Mouse (Mus musculus): Measurements from ENCODE around the gene Oser1. TPM values are rescaled to one million over a fixed set of nuclear protein-coding genes. Genes with fewer than 3 reads are reported as not detected.
A peak's percentile ranks its signal among the peaks of the same experiment; 100 is the strongest.

The Oser1 gene
- polyA plus RNA-seq, 1 experiment from 2014 or later: 56.8 TPM

- H3K9me3 ChIP-seq (ENCODE audit: control insufficient read depth, low read length): no peaks in the 10 kb centered on the region
- H3K27me3 ChIP-seq (ENCODE audit: control insufficient read depth, insufficient read depth, low read length): peaks cover 4% of the 10 kb centered on the region; the same call in 1 of the 2 replicates
- no peak overlapping the region for H3K9ac ChIP-seq (ENCODE audit: low read length)
- no peaks in the 10 kb centered on the region for H3K36me3 ChIP-seq (ENCODE audit: control insufficient read depth, insufficient read depth, low read length)
- no peak overlapping the region for H3K4me3 ChIP-seq (ENCODE audit: control insufficient read depth in 1 of 2, insufficient read depth in 1 of 2, low read depth in 1 of 2, low read length in 2 of 2)
- H3K4me2 ChIP-seq (ENCODE audit: low read length): peak overlapping the region; percentile 43
- 23% methylated on average over 10 of the region's 10 CpGs for WGBS
- no peak overlapping the region for H3K27ac ChIP-seq (replicated peaks in 1 of 2; ENCODE audit: control insufficient read depth in 1 of 2, insufficient read depth in 1 of 2, low read depth in 2 of 2, low read length in 2 of 2)
- peaks cover 23 to 25% of the 10 kb centered on the region in 2 experiments for H3K4me1 ChIP-seq (ENCODE audit: control insufficient read depth in 2 of 2, insufficient read depth in 2 of 2, low read length in 2 of 2)
- ATAC-seq (ENCODE audit: insufficient number of reproducible peaks, insufficient read depth, low FRiP score, low read depth): no peak
Measured at GRCm38 (mm10) chr2:163459380-163459779, 34.9 kb upstream of the Oser1 start.

- WGBS: 33% methylated on average over 27 of the region's 27 CpGs
- no peak for ATAC-seq (ENCODE audit: insufficient number of reproducible peaks, insufficient read depth, low FRiP score, low read depth)
- no peak overlapping the region for H3K9ac ChIP-seq (ENCODE audit: low read length)
- no peaks in the 10 kb centered on the region for H3K36me3 ChIP-seq (ENCODE audit: control insufficient read depth, insufficient read depth, low read length)
- peaks cover 16 to 21% of the 10 kb centered on the region in 2 experiments for H3K4me1 ChIP-seq (ENCODE audit: control insufficient read depth in 2 of 2, insufficient read depth in 2 of 2, low read length in 2 of 2)
- H3K4me3 ChIP-seq (ENCODE audit: control insufficient read depth in 1 of 2, insufficient read depth in 1 of 2, low read depth in 1 of 2, low read length in 2 of 2): no peak overlapping the region
- H3K9me3 ChIP-seq (ENCODE audit: control insufficient read depth, low read length): no peaks in the 10 kb centered on the region
- H3K27ac ChIP-seq (replicated peaks in 1 of 2; ENCODE audit: control insufficient read depth in 1 of 2, insufficient read depth in 1 of 2, low read depth in 2 of 2, low read length in 2 of 2): no peak overlapping the region
- peak overlapping the region; percentile 43 for H3K4me2 ChIP-seq (ENCODE audit: low read length)
- H3K27me3 ChIP-seq (ENCODE audit: control insufficient read depth, insufficient read depth, low read length): peaks cover 4% of the 10 kb centered on the region; the same call in 1 of the 2 replicates
Measured at GRCm38 (mm10) chr2:163458539-163459265, 34.2 kb upstream of the Oser1 start.

GRCm38 (mm10) chr2:163453378-163453777 is 28.9 kb upstream of the Oser1 start:
- Histone ChIP-seq H3K27ac (replicated peaks in 1 of 2; ENCODE audit: control insufficient read depth in 1 of 2, insufficient read depth in 1 of 2, low read depth in 2 of 2, low read length in 2 of 2) (no peak overlapping the region), H3K9ac (ENCODE audit: low read length) (no peak overlapping the region), H3K36me3 (ENCODE audit: control insufficient read depth, insufficient read depth, low read length) (no peaks in the 10 kb centered on the region), H3K4me2 (ENCODE audit: low read length) (no peak overlapping the region), H3K4me1 (ENCODE audit: control insufficient read depth in 2 of 2, insufficient read depth in 2 of 2, low read length in 2 of 2) (peaks cover 0 to under 1% of the 10 kb centered on the region in 2 experiments; a peak in 1 of 4 replicates), H3K27me3 (ENCODE audit: control insufficient read depth, insufficient read depth, low read length) (no peaks in the 10 kb centered on the region; the same call in 1 of the 2 replicates), H3K4me3 (ENCODE audit: control insufficient read depth in 1 of 2, insufficient read depth in 1 of 2, low read depth in 1 of 2, low read length in 2 of 2) (no peak overlapping the region), H3K9me3 (ENCODE audit: control insufficient read depth, low read length) (no peaks in the 10 kb centered on the region)
- 77% methylated on average over 13 of the region's 13 CpGs for WGBS
- no peak for ATAC-seq (ENCODE audit: insufficient number of reproducible peaks, insufficient read depth, low FRiP score, low read depth)

- 76% methylated on average over 6 of the region's 6 CpGs for whole genome bisulfite sequencing
Measured at GRCm38 (mm10) chr2:163452738-163453137, 28.2 kb upstream of the Oser1 start.

GRCm38 (mm10) chr2:163450668-163451295 is 26.3 kb upstream of the Oser1 start:
- ATAC-seq (ENCODE audit: insufficient number of reproducible peaks, insufficient read depth, low FRiP score, low read depth): 0 out of 2 replicates have a peak, but pooled peaks have one; percentile 43
- Histone ChIP-seq H3K9ac (ENCODE audit: low read length) (no peak overlapping the region), H3K36me3 (ENCODE audit: control insufficient read depth, insufficient read depth, low read length) (no peaks in the 10 kb centered on the region), H3K9me3 (ENCODE audit: control insufficient read depth, low read length) (no peaks in the 10 kb centered on the region), H3K4me2 (ENCODE audit: low read length) (no peak overlapping the region), H3K4me1 (ENCODE audit: control insufficient read depth in 2 of 2, insufficient read depth in 2 of 2, low read length in 2 of 2) (no peaks in the 10 kb centered on the region; a peak in 1 of 4 replicates), H3K27me3 (ENCODE audit: control insufficient read depth, insufficient read depth, low read length) (no peaks in the 10 kb centered on the region), H3K27ac (replicated peaks in 1 of 2; ENCODE audit: control insufficient read depth in 1 of 2, insufficient read depth in 1 of 2, low read depth in 2 of 2, low read length in 2 of 2) (no peak overlapping the region), H3K4me3 (ENCODE audit: control insufficient read depth in 1 of 2, insufficient read depth in 1 of 2, low read depth in 1 of 2, low read length in 2 of 2) (no peak overlapping the region)
- 46% methylated on average over 6 of the region's 6 CpGs for WGBS

More at GRCm38 (mm10) chr2:163452738-163453137, 28.2 kb upstream of the Oser1 start:
- H3K4me1 ChIP-seq (ENCODE audit: control insufficient read depth in 2 of 2, insufficient read depth in 2 of 2, low read length in 2 of 2): no peaks in the 10 kb centered on the region; a peak in 1 of 4 replicates
- H3K9me3 ChIP-seq (ENCODE audit: control insufficient read depth, low read length): no peaks in the 10 kb centered on the region
- H3K36me3 ChIP-seq (ENCODE audit: control insufficient read depth, insufficient read depth, low read length): no peaks in the 10 kb centered on the region
- H3K4me3 ChIP-seq (ENCODE audit: control insufficient read depth in 1 of 2, insufficient read depth in 1 of 2, low read depth in 1 of 2, low read length in 2 of 2): no peak overlapping the region
- ATAC-seq (ENCODE audit: insufficient number of reproducible peaks, insufficient read depth, low FRiP score, low read depth): no peak
- no peak overlapping the region for H3K4me2 ChIP-seq (ENCODE audit: low read length)
- no peak overlapping the region for H3K9ac ChIP-seq (ENCODE audit: low read length)
- H3K27ac ChIP-seq (replicated peaks in 1 of 2; ENCODE audit: control insufficient read depth in 1 of 2, insufficient read depth in 1 of 2, low read depth in 2 of 2, low read length in 2 of 2): no peak overlapping the region
- H3K27me3 ChIP-seq (ENCODE audit: control insufficient read depth, insufficient read depth, low read length): no peaks in the 10 kb centered on the region; the same call in 1 of the 2 replicates

- Histone ChIP-seq H3K9me3 (ENCODE audit: control insufficient read depth, low read length) (no peaks in the 10 kb centered on the region), H3K4me1 (ENCODE audit: control insufficient read depth in 2 of 2, insufficient read depth in 2 of 2, low read length in 2 of 2) (no peaks in the 10 kb centered on the region; a peak in 1 of 4 replicates), H3K9ac (ENCODE audit: low read length) (no peak overlapping the region), H3K4me3 (ENCODE audit: control insufficient read depth in 1 of 2, insufficient read depth in 1 of 2, low read depth in 1 of 2, low read length in 2 of 2) (no peak overlapping the region), H3K36me3 (ENCODE audit: control insufficient read depth, insufficient read depth, low read length) (no peaks in the 10 kb centered on the region), H3K27me3 (ENCODE audit: control insufficient read depth, insufficient read depth, low read length) (no peaks in the 10 kb centered on the region), H3K4me2 (ENCODE audit: low read length) (no peak overlapping the region), H3K27ac (replicated peaks in 1 of 2; ENCODE audit: control insufficient read depth in 1 of 2, insufficient read depth in 1 of 2, low read depth in 2 of 2, low read length in 2 of 2) (no peak overlapping the region)
- no peak for ATAC-seq (ENCODE audit: insufficient number of reproducible peaks, insufficient read depth, low FRiP score, low read depth)
- WGBS: 57% methylated on average over 3 of the region's 3 CpGs
Measured at GRCm38 (mm10) chr2:163449276-163449675, 24.8 kb upstream of the Oser1 start.

- H3K4me2 ChIP-seq (ENCODE audit: low read length): no peak overlapping the region
- no peak overlapping the region for H3K9ac ChIP-seq (ENCODE audit: low read length)
- H3K4me3 ChIP-seq (ENCODE audit: control insufficient read depth in 1 of 2, insufficient read depth in 1 of 2, low read depth in 1 of 2, low read length in 2 of 2): no peak overlapping the region
- WGBS: 73% methylated on average over 12 of the region's 12 CpGs
- H3K27ac ChIP-seq (replicated peaks in 1 of 2; ENCODE audit: control insufficient read depth in 1 of 2, insufficient read depth in 1 of 2, low read depth in 2 of 2, low read length in 2 of 2): no peak overlapping the region
- H3K4me1 ChIP-seq (ENCODE audit: control insufficient read depth in 2 of 2, insufficient read depth in 2 of 2, low read length in 2 of 2): no peaks in the 10 kb centered on the region; a peak in 1 of 4 replicates
- no peaks in the 10 kb centered on the region for H3K27me3 ChIP-seq (ENCODE audit: control insufficient read depth, insufficient read depth, low read length)
- no peaks in the 10 kb centered on the region for H3K9me3 ChIP-seq (ENCODE audit: control insufficient read depth, low read length)
- no peaks in the 10 kb centered on the region for H3K36me3 ChIP-seq (ENCODE audit: control insufficient read depth, insufficient read depth, low read length)
- ATAC-seq (ENCODE audit: insufficient number of reproducible peaks, insufficient read depth, low FRiP score, low read depth): no peak
Measured at GRCm38 (mm10) chr2:163447375-163447774, 22.9 kb upstream of the Oser1 start.
